Mouse (Mus musculus) neural tube, embryonic 10.5 days (tissue): ENCODE results near the gene Vmn2r30.
"Not testable (repeated sequence)": the region's sequence is repeated elsewhere in the genome, so short reads cannot be mapped to it uniquely, and the experiment has no call there.

Experiments used
- DNase-seq: peaks from one replicate; pipeline ENCODE4 v3.0.0-alpha.2; 2017; ENCODE audit warnings: low spot score; ENCODE audit errors: extremely low spot score

Vmn2r30 gene

DNA sequence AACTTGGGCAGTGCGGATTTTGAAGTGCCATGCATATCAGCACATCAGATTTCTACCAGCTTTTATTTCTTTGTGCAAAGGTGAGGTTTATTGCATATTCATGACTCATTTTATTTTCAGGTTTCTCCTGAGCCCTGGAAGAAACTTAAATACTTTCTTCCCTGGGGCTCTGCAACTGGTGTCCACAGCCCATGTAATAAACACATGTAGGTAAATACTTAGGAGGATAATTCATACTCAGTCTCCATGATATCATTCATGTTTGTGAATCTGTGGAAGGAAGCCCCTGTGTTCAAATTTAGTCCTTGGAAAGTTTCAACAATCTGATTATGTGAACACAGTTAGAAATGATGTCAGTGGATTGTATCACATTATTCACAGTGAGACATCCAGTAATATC is at the start of gene Vmn2r30:
Gene Vmn2r30, minus strand, starts transcription at position 101 of the 400 bp plus-strand sequence.
- not testable (repeated sequence) for DNase-seq

DNA sequence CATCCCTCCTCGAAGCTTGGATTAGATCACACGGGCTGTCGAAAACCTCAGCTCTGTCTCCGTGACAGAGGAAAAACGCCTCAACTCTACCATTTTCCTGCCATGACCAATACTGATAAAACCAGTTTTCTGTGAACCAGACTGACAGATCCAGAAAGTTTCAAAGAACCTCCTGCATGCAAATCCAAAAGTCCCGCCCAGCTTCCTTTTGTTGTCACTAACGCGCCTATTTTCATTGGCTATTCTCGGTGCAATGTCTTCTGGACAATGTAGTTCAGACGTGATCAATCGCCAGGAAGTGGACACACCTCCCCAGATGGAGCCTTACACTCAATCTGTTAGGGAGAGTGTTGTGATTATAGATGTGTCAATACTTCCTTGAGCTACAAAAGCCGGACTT is 37.0 kb upstream of the Vmn2r30 start, which contains the start of gene Gm45783:
Gene Gm45783, minus strand, starts transcription at position 143 of the 400 bp plus-strand sequence.
- DNase-seq, result not testable (repeated sequence)

DNA sequence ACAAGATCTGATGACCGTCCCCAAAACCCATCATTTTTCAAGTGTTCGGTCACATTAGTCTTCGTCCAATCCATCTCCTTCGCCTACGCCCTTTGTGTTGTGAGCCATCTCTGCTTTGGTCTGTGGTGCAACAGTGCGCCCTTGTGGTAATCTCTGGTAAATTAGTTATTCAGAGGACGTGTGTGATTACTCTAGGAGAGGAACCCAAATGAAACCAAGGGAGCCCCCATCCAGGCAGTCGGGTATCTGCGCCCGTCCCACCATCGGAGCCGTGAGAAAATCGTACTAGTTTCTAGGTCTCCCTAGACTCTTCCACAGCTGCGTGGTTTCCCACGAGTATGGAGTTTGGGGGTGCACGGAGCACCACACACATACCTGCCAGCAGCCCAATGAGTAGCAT is 41.8 kb downstream of the Vmn2r30 start:
- no peak for DNase-seq

DNA sequence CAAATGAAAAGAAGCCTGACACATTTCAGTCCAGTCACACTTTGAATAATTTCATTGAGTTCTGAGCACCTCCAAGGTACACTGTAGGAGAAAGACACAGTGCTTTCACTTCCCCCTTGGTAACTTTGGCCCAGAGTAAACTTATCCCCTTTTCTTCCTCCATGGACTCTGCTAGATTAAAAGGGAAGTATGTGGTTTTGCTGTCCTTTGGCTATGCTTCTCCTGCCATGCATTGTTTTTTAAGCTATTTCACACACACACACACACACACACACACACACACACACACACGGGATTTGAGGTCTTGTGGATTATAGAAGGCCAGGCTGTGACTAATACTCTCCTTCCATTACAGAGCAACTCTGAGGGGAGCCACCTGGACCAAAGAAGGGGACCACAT is 56.0 kb downstream of the Vmn2r30 start:
- no peak for DNase-seq

DNA sequence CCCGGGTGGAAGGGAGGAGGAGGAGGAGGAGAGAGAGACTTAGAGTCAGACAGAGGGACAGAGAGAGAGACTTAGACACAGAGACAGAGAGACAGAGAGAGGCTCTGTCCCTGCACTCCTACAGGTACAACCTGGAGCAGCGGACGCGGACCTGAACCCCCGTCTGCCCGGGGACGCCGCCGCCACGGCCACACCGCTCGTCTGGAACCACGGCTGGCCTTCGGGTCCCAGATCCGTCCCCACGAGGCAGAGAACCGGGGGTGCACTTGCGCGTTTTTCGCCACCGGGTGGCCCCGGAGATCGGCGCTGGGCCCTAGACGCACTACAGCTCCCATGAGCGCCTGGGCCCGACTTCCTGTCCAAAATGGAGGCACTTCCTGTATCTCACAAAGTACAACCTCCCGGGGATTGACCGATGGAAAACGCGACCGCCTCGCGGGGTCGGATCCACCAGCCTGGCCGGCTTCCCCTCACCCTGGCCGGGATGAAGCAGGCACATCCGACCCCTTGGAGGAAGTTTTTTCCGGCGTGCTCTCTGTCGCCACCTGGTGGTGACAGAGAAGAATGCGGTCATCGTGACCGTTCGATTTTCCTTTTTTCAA is 59.3 kb downstream of the Vmn2r30 start, which contains the start of gene Gm45844:
Gene Gm45844, minus strand, starts transcription at position 324 of the 602 bp plus-strand sequence.
- DNase-seq, result peak; percentile 74

DNA sequence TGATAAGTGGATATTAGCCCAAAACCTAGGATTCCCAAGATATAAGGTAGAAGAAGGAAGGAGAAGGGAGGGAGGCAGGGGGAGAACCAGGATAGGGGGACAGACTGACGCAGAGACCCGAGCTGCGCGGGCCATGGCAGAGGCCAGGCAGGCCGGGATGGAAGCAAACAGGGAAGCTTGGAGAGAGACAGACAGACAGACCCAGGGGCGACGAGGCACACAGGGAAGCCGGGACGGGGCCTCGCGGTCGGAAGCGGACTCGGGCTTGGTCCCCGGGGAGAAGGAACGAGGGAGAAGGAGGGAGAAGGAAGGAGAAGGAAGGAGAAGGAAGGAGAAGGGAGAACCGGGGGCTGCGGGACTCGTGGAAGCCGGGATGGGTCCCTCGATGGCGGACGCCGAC is 59.9 kb downstream of the Vmn2r30 start:
- peak; percentile 31 for DNase-seq
